Mouse (Mus musculus): Measurements from ENCODE around the gene Ppp1r2.

DNA sequence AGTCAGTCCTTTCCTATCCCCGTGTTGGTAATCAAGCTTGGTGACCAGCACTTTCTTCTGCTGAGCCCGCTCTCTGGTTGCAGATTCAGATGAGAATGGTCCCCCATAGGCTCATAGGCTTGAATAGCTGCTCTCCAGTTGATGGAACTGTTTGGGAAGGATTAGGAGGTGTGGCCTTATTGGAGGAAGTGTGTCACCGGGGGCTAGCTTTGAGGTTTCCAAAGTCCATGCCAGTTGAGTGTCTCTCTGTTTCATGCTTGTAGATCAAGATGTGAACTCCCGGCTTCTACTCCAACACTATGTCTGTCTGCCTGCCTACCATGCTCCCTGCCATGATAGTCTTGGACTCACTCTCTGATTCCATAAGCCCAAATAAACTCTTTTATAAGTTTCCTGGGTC is 59.8 kb downstream of the Ppp1r2 start:
- TF ChIP-seq CTCF (IDR thresholded peaks at IDR 0.05) (no peak), EP300 (IDR thresholded peaks at IDR 0.05) (no peak)

Data from lung, postnatal 0 days (tissue).